Mouse (Mus musculus) liver, postnatal 0 days (tissue): ENCODE results near the gene Igfl3.

ENCODE experiments used
- CTCF ChIP-seq: sonication (generic); IDR thresholded peaks from 2 replicates; pipeline ENCODE4 v1.5.1; 2016; ENCODE audit warnings: antibody characterized with exemption, low read depth
- EP300 ChIP-seq: IDR thresholded peaks from 2 replicates; pipeline ENCODE4 v1.6.1; 2016; ENCODE audit warnings: antibody characterized with exemption, low read depth, mild to moderate bottlenecking

DNA sequence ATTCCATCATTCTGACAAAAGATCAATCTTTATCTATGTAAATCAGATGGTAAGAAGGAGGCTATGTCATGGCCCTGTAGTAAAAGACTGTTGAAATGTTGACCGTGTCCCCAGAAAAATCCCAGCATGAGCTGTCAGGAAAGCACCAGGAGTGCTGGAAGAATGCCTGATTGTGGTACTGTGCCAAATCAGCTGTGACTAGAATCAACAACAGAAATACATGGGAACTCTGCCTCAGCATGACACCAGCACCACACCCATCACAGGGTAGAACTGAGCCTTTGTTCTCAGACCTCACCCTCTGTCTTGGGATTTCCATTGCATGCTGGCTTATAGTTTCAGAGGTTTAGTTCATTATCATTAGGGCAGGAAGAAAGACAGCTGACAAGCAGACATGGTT lies 38.4 kb downstream of the Igfl3 start:
- no peak for TF ChIP-seq CTCF
- TF ChIP-seq EP300, result no peak
